Mouse (Mus musculus): ENCODE data around the gene Vti1b.

- TF ChIP-seq MYOG (IDR thresholded peaks at IDR 0.05; ENCODE audit: control insufficient read depth, extremely low read depth, insufficient read length) = no peak
- no peak for TF ChIP-seq CTCF (IDR thresholded peaks at IDR 0.05; ENCODE audit: control insufficient read depth, insufficient read depth, insufficient read length)
These were observed 29.4 kb upstream of the Vti1b start for GRCm38 (mm10) chr12:79201882-79202281.

Measured in C2C12 (cell line).